Mouse (Mus musculus): ENCODE measurements around the gene Kcnk4.
A peak's percentile ranks its signal among the peaks of the same experiment; 100 is the strongest.

The Kcnk4 gene

DNA sequence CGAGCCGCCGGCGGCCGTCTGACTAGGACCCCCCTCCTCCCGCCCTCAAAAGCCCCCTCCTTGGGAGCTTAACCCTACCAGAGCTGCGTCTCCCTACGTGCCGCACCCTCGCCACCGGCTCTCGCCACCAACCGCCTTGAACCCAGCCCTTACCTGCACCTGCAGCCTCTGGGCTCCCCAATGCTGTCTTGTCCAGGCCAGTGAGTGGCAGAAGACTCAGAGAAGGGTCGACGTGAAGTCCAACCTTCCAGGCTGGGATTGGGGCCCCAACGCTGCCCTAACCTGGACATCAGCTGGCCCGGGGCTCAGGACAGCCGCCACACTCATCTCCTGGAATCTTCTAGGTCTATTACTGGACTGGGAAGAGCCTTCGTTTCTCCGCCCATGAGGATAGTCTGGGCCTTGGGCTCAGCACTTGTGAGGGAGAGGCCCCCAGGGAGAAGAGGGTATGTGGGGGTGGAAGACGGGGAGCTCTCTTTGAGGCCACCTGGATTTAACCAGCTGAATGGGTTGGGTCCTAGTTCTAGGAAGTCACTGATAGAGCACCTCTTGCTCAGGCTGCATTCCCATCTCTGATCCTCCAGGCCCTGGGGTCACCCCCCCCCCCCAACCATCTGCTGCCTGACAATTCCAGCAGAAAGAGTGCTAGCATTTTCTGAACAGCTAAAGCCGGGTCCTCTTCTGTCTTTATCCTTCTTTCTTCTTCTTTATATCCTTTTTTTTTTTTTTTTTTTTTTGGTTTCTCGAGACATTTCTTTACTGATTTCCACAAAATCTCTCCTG is at the start of gene Kcnk4:
Gene Kcnk4 (minus strand): TSS at position 321 of the 783 bp plus-strand sequence.
- no peak for DNase-seq (ENCODE audit: low spot score in 2 of 2)

DNA sequence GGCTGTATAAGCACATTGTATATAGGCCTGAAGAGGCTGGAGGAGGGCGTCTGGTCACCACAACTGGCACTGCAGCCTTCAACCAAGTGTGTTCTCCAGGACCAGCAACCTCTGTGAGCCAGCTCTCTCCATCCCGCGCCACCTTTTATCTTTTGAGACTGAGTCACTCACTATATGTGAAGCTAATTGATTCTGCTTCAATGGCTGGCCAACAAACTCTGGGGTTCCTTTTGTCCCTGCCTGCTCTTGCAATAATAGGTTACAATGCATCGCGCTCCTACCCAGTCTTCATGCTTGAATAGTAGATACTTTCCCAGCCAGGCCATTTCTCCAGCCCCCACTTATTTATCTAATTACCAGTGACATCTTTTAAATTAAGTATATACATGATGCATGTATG is 49.3 kb upstream of the Kcnk4 start:
- no peak for DNase-seq (ENCODE audit: low spot score in 2 of 2)

DNA sequence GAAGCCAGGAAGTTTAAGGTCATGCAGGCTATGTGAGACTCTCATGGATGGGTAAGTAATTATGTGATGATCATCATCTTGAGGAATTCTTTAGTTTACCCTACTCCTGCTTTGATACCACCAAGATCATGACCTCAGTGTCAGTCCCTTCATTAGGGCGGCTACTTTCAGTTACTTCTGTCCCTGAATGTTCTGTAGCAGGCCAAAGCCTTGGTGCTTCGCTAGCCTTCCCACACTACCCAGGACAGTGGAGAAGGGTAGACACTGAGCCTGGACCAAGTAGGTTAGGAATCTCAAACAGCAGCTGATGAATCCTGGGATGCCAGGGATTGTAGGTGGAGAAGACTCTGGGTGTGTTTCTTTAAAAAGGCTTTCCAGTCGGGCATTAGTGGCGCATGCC is 47.1 kb upstream of the Kcnk4 start:
- no peak for DNase-seq (ENCODE audit: low spot score in 2 of 2)

DNA sequence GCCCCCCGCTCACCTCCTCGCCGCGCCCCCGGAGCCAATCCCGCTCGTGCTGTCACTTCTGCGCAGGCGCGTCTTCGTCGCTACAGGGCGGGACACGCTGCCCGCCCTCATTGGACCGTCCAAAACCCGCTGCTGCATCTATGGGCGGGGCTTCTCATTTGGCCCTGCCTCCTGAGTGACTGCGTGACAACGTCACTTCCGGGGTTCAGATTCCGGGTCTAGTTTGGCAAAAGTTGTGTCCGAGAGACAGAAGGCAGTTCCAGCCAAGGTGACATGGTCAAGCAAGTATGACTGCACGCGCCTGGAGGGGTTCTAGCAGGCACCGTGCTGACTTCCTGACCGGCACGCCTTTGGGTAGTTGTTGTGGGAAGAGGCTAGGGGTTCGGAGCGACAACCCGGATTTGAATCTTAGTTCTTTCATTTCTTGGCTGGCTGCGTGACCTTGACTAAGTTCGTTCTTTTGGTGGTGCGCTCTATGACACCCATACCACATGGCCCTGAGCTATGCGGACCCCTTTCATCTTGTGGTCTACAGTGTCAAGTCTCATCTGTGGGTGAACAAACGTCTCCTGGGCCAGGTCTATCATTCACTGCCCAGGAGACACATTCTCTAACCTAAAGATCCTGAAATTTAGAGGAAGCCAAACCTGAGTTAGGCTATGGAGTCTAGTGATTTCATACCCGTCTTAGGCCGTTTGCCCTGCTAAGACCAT is 46.2 kb upstream of the Kcnk4 start, which contains the start of gene Fkbp2:
Gene Fkbp2 (minus strand): TSS at position 121 of the 713 bp plus-strand sequence.
- DNase-seq (ENCODE audit: low spot score in 2 of 2), result peak; percentile 97 to 98

DNA sequence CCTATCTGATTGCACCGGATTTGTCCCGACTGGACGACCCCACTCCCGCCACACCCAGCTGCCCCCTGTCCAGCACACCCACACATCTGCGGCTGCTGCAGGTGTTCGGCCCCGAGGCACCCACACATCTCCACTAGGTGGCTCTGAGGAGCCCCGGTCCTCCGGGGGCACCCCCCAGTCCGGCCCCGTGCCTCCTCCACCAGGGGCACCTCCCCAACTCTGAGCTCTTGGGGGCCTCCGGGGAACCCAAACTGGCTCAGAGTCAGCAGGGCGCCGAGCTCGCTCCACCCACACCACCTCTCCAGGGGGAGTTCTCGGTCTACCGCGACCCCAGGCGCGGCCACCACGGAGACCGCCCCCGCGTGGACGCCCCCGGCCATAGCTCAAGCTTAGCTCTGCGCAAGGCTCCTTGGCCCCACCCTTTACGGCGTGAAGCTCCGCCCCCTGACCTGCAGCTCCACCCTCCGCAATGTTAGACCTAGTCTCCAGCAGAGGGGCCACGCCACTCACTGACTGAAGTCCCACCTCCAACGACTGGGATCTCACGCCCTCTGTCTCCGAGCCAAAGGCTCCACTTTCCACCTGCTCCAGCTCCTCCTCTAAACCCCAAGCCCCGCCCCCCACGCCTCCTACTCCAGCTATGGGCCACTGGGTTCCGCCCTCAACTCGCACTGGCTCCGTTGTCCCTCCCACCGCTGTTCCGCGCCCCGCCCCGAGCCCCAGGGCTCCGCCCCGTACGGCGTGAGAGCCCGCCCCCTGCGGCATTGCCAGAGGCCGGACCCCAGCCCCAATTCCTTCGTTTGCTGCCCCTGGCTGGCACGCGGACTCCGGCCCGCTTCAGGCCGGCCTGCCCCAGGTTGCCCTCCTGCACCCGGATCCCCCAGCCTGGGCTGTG is 45.4 kb upstream of the Kcnk4 start:
- DNase-seq (ENCODE audit: low spot score in 2 of 2), result peak; percentile 99

DNA sequence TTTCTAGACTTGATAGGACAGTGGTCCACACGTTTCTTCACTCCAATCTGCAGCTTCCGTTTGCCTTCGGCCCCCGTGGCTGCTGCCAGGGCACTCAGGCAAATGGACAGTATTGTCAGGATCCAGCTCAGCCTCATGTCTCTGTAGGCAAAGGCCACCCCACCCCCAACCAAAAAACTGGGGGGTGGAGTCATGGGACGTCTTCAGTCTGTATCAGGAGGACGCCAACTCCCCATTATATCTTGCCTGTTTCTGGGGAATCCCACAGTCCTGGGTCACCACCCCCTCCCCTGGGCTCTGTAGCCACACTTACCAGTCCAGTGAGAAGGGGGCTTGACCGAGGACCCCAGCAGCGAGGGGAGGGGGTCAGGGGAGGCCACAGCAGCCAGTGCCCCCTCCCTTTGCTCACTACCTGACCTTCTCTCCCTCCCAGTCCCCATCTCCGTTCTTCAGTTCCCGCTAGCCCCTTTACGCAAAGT is 44.7 kb upstream of the Kcnk4 start:
- peak; percentile 58 to 66 for DNase-seq (ENCODE audit: low spot score in 2 of 2)

DNA sequence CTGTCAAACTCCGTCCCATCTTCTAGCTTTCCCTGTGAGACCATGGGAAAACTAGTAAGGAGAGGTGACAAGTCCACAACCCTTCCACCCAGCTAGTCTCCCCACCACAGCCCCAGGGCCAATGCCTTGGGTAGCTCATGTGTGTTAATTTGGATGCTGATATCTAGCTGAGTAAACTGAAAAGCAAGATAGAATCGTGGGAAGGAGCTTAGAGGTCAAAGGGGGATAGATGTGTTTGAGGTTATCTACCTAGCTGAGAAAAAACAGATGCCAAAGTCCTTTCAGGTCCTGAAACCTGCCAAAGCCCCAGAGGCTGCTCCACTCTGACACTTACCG is 44.3 kb upstream of the Kcnk4 start:
- no peak for DNase-seq (ENCODE audit: low spot score in 2 of 2)

DNA sequence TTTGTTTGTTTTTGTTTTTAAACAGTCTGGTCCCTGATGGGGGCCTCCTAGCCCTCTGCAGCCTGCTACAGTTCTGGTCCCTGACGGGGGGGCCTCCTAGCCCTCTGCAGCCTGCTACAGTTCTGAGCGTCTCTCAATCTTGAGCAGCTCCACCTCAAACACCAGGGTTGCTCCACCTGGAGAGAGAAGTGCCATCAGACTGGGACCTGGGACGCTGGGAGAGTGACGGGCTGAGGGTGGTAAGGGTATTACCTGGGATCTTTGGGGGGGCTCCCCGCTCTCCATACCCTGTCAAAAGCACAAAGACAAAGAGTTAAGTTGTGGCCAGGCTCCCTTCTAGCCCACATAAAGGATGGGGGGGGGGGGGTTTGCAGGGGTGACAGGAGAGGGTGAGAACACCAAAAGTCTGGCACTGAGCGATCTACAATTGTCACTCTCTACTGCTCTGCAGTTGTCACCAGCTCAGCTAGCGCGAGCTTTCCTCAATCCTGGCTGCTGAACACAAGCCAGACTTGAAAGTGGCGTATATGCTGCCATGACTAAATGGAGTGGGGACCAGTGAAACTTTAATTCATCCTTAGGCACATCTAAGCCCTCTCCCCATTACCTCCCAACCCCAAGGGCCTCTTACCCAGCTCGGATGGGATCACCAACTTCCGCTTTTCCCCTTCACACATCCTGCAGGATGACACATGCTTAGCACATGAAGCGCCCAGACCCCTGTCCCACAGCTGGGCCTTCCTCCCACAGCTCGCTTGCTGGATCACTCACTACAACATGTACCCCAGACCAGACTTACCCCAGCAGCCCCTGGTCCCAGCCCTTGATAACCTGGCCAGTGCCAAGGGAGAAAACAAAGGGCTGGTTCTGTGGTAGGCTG is 43.7 kb upstream of the Kcnk4 start:
- DNase-seq (ENCODE audit: low spot score in 2 of 2), result no peak

DNA sequence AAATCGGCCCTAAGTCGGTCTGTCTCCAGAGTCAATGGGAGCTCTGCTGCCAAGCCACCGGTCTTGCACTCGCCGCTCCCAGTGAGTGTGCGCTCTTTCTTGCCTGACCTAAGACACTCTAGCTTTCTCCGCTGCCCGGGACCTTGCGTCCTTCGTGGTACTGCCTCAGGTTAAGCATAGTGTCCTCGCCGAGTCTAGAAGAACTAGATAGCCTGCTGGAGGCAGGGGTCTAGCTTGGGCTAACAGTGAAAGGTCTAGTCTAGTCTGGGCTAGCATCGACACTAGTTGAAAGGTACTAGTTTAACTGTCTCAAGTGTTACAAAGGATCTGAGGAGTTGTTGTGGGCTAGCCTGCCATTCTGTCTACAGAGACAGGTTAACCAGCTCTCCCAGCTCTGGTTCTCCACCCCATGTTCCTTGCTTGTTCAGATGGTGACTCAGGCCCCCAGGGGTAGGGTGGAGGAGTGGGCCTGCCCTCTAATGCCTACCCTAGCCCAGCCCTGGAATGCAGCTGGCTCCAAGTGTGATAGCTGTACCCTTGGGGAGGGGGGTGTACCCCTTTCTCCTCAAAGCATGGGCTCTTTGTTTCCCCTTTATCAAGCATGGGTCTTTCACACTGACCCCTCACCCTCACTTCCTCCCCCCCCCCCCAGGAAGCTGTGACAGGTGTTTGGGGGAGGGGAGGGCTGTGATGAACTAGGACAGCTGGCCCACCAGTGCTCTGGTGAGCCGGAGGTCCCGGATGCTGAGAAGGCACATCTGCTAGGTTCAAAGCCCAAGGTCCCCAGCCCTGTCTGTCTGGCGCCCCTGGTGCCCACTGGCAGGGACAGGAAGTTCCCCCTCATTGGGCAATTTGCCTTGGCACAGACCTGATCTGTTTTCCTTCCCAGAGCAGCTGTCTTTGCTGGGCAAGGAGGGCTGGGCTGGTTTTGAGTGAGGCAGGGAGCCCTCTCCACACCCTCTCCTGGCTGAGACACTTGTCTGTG is 41.5 kb upstream of the Kcnk4 start, which contains the start of gene Plcb3:
Gene Plcb3 (minus strand): TSS at position 934 of the 985 bp plus-strand sequence.
- DNase-seq (ENCODE audit: low spot score in 2 of 2), result peak in 1 of 2 experiments; percentile 71

DNA sequence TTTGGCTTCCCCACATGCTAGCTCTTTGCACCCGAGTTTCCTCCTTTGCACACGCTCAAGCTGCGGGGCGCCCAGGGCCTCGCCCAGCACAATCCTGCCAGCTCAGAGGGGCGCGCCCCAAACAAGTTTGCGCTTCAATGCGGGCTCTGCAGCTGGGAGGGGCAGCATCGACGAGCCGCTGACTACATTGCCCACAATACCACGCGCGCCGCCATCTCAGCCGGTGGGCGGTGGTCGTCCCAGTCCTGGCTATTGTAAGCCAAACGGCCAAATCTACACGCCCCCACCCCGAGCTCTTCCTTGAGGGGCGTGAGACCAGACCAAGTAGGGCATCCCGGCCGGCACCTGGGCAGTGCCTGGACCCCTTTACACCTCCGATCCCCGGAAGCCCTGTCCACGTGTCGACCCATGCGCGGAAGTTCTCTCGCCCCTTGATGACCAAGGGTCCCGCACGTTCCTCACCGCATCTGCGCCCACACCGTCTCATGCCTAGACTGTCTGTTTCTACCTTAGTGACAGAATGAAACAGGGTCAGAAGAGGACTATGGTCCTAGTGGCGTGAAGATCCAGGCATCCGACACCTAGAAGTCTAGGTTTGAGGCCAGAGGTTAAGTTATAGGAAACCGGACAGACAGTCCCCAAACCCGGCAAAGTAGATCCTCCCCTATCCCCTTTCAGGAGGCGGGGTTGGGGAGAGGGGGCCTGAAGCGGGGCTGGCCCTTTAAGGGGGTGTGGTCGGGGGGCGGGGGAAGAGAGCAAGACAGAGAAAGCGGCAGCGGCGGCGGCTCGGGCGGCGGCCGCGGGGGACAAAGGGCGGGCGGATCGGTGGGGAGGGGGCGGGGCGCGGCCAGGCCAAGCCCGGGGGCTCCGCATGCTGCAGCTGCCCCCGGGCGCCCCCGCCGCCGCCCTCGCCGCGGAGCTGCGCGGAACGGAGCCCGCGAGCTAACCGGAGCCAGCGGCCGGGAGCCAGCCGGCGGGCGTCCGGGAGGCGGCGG is 40.2 kb upstream of the Kcnk4 start, which contains the start of gene Ppp1r14b:
Gene Ppp1r14b (plus strand): TSS at position 758 of the 995 bp plus-strand sequence.
- DNase-seq (ENCODE audit: low spot score in 2 of 2), result peak in 1 of 2 experiments; percentile 72

DNA sequence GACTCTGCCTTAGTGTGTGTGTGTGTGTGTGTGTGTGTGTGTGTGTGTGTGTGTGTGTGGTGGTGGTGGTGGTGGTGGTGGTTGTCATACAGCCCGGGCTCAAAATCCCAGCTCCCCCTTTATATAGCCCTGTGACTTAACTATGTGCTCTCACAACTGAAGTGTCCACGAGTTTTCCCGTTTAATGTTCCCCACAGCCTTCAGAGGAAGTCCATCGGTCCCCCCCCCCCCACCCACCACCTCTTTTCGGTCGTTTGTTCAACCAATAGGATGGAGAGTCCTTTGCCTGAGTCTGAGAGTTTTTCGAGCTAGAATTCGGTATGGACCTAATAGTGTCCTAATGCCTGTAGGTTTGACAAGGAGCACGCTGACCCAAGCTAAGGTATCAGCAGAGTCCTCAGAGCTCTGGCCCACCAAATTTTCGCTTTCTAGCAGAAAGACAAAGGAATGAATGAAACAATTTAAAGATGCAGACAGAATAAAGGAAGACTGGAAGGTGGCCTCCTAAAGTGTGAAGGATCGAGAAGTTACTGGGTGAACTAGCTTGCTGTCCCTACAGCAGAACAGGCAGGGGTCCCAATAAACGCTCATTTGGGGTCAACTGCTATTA is 39.4 kb upstream of the Kcnk4 start:
- no peak for DNase-seq (ENCODE audit: low spot score in 2 of 2)

DNA sequence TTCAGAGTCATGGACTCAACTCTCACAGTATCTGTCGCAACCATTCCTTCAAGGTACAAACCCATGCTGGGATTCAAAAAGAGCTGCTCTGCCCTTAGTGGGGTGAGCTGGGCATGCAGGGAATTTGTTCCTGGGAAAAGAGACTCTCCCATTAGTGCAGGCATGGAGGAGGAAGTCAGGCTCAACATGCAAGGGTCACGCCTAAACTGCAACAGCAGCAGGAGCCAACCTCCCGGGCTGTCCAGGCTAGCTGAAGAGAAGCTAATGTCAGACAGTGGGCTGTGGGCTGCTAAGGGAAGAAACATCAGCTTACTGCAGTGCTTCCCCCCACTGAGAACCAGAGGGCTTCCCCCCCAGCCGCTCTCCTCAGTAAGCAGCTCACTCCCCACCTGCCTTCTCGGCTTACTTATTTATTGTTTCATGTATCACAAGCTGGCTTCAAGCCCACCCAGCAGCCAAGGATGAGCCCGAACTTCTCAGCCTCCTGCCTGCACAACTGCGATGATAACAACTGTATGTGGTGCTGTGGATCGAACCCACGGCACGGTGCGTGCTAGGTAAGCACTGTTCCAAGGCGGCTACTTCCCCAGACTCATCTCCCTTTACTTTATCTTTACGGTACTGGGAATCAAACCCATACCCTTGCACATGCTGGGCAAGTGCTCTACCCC is 38.1 kb upstream of the Kcnk4 start:
- DNase-seq (ENCODE audit: low spot score in 2 of 2), result no peak

DNA sequence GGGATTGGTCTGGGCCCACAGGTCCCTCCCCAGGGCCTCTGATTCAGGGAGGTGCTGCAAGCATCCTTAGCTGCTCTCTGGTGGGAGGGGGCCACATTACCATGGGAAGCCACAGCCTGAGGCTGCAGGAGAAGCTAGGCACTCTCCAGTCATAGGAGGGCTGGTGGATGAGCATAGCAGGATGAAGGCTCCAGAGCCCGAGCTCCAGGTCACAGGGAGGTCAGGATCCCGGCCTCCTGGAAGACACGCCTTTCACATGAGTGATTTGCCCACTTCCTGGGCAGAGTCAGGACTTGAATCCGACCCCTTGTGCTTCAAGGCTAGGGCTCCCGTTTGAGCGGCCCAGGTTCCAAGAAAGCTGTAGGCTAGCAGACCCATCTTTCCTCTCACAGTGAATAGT is 37.3 kb upstream of the Kcnk4 start:
- DNase-seq (ENCODE audit: low spot score in 2 of 2), result no peak

DNA sequence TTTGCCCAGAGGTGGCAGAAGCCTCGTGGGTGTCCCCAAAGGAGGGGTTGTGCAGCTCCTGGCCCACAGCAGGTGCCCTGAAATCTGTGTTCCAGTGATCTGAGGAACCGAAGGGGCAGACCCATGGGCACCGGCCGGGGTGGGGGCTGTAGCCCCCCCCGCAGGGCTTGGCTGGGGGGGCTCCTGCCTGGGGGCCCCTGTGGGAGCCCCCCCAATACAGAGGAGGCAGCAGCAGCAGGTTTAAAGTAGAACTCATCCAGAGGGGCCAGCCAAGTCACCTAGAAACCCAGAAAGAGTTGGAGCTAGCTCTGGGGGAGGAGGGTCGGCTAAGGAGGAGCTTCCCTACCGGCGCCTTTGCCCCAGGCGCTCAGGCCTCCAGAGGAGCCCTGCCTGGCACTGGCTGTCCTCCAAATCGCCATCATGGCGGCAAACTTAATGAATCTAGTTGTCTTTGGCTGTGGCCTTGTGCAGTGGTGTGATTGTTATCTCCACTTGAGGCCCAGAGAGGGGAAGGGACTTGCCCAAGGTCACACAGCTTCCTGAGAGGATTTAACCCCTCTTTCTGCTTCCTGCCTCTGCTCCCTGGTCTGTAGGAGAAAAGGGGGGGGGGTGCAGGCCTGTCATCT is 36.3 kb upstream of the Kcnk4 start:
- DNase-seq (ENCODE audit: low spot score in 2 of 2), result no peak

DNA sequence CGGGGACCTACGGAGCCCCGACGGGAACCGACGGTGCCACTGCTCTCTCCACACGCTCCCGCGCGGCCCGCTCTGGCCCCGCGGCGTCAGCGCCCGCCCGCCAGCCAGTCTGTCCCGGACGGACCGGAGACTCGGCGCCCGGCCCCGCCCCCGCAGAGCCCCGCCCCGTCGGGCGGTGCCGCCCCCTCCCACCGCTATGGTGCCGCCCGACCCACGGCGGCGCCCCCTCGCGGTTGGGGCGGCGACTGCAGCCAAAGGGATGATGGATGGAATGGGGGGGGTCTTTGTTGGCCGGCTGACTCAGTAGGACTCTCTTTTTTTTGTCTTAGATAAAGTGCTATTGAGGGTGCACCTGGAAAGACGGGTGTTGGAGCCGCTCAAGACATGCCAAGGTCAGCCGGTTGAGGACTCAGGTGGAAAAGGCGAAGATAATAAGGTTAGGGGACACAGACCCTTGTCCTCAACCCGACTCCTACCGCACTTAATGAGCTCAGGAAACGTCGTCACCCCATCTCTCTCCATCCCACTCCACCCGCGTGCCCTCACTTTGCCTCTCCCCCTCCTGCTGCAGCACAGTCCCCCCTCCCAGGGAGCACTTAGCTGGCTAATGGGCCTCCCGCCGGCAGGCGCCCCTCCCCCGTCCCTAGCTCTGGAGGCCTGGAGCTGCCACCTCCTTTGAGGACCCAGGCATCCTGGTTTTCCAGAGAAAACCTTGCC is 35.5 kb upstream of the Kcnk4 start:
- DNase-seq (ENCODE audit: low spot score in 2 of 2), result no peak

DNA sequence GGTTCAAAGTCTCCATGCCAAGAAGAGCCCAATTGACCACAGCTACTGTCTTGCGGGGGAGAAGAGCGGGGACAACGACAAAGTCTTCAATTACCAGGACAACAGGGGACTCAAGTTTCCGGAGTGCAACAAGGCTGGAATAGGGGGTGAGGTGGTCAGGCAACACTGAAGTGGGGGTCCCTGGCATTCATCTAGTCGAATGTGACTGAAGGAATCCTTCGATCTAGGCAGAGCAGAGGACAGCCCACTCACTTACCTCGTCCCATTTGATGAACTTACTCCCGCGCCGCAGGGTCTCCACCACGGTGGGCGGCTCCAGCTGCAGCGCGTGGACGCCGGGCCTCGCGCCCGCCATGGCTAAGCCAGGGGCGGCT is 35.0 kb upstream of the Kcnk4 start:
- DNase-seq (ENCODE audit: low spot score in 2 of 2), result no peak

Measured in left cerebral cortex, adult 9 months (tissue).